Mouse (Mus musculus): ENCODE measurements around the gene Ddt. TPM values are rescaled to one million over a fixed set of nuclear protein-coding genes. Genes with fewer than 3 reads are reported as not detected.

Gene Ddt
- 10 to 100 TPM; 24.3 to 27.3 TPM for total RNA-seq (2023)

GRCm38 (mm10) chr10:75772795-75773664 is at the start of gene Ddt:
TSS of gene Ddt (minus strand) at chr10:75773414.

GRCm38 (mm10) chr10:75822443-75822842 is 49.2 kb upstream of the Ddt start, which contains the start of gene Gstt4:
TSS of gene Gstt4 (minus strand) at chr10:75822543.

GRCm38 (mm10) chr10:75798176-75798696 is 25.0 kb upstream of the Ddt start, which contains the start of gene Gstt1:
TSS of gene Gstt1 (minus strand) at chr10:75798584.

GRCm38 (mm10) chr10:75780769-75781578 is 7.8 kb upstream of the Ddt start, which contains the start of the genes Gm20441 and Gstt3:
TSS of gene Gm20441 (minus strand) at chr10:75780954.
TSS of gene Gstt3 (minus strand) at chr10:75781414.

GRCm38 (mm10) chr10:75763682-75764518 is 9.3 kb downstream of the Ddt start, which contains the start of gene Cabin1:
TSS of gene Cabin1 (minus strand) at chr10:75764341.

Other genes with a start within 250 kb of the Ddt start
- gene Lrrc75b, start 213.1 kb downstream of the Ddt start, total RNA-seq (2023): 10 to 100 TPM; 10.4 to 12.5 TPM
- 10 to 100 TPM; 37.4 to 48.9 TPM for gene Ggt1, start 211.8 kb downstream of the Ddt start, total RNA-seq (2023)
- gene Ggt5, start 184.1 kb downstream of the Ddt start, total RNA-seq (2023): 10 to 100 TPM; 21.1 to 25.9 TPM
- 1 to 10 TPM; 4.7 to 7.4 TPM for gene Susd2, start 129.4 kb downstream of the Ddt start, total RNA-seq (2023)
- gene Cabin1, start 9.1 kb downstream of the Ddt start, total RNA-seq (2023): 100 to 1,000 TPM; 103 to 130 TPM
- not detected for gene Gm20441, start 7.5 kb upstream of the Ddt start, total RNA-seq (2023)
- gene Gstt3, start 8.0 kb upstream of the Ddt start, total RNA-seq (2023): 1 to 10 TPM; 3.7 to 5.7 TPM
- gene Gstt1, start 25.2 kb upstream of the Ddt start, total RNA-seq (2023): not detected
- not detected for gene Gstt4, start 49.1 kb upstream of the Ddt start, total RNA-seq (2023)
- 10 to 100 TPM; 29.0 to 38.9 TPM for gene Gstt2, start 64.0 kb upstream of the Ddt start, total RNA-seq (2023)
- gene Mif, start 86.8 kb upstream of the Ddt start, total RNA-seq (2023): 100 to 1,000 TPM; 257 to 271 TPM
- 1 to 10 TPM in 1 of 2 experiments, under 1 TPM in 1; 0.93 to 2.0 TPM for gene Derl3, start 120.0 kb upstream of the Ddt start, total RNA-seq (2023)
- 10 to 100 TPM; 52.9 to 53.8 TPM for gene Smarcb1, start 148.2 kb upstream of the Ddt start, total RNA-seq (2023)
- 10 to 100 TPM; 21.4 to 24.4 TPM for gene Chchd10, start 159.7 kb upstream of the Ddt start, total RNA-seq (2023)
- gene Mmp11, start 163.1 kb upstream of the Ddt start, total RNA-seq (2023): 1 to 10 TPM in 1 of 2 experiments, under 1 TPM in 1; 0.99 to 3.3 TPM
- not detected for gene Gm867, start 167.3 kb upstream of the Ddt start, total RNA-seq (2023)
- not detected for gene Vpreb3, start 169.6 kb upstream of the Ddt start, total RNA-seq (2023)
- gene Gm5134, start 181.1 kb upstream of the Ddt start, total RNA-seq (2023): under 1 TPM; 0.82 to 0.92 TPM